Mouse (Mus musculus): Measurements from ENCODE around the gene Amz1.

Amz1 gene

DNA sequence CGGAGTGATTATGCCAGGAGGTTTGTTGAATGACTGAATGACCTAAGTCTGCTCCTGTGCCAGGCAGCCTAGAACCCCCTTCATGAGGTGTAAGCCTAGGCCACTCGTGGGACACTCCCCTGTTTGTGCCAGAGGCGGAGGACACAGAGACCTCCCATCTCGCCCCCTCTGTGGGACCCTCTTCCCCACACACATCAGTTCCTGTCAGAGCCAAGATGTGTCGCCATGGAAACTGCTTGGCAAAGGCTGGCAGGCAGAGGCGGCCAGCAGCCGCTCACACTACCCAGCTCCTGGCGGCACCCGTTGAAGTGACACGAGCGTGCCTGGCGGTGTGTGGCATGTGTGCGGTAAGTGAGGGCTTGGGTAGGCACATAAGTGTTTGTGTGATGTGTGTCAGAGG is at the start of gene Amz1:
Gene Amz1 (plus strand): TSS at position 306 of the 400 bp plus-strand sequence.
- in situ Hi-C loops (cut with MboI; ENCODE audit: low sequenced_read_pairs): no loop called here

DNA sequence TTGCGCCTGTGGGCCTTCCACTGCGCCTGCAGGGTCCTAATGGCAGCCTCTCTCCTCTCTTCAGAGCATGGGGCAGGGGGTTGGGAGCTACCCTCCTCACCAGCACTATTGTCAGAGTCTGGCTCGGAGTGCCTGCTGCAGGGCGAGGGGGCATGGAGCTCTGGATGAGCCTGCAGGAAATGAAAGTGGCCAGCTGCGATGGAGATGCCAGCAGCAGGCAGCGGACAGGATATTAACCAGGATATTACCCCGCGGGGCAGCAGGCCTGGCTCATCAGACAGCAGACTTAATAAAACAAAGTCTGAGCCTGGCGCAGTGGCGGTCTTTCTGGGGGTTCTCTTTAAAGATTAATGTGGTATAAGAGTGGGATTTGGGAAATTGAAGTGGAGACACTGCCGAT is 48.8 kb upstream of the Amz1 start:
- in situ Hi-C loops (cut with MboI; ENCODE audit: low sequenced_read_pairs): no loop called here

DNA sequence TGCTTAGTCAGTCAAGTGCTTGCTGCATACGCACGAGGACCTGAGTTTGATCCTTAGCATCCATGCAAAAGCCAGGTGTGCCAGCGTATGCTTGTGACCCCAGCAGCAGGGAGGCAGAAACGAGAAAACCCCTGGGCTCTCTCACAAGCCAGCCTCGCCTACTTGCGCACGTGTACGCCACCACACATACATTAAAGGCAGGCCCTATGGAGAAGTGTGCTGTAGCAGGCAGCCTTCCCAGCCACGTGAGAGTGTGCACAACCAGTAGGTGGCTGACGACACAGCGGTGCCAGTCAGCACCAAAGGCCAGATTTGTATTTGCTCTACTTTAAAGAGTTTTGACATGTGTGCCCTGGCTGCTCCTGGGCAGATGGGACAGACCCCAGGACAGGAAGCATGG is 48.3 kb upstream of the Amz1 start:
- in situ Hi-C loops (cut with MboI; ENCODE audit: low sequenced_read_pairs): no loop called here

DNA sequence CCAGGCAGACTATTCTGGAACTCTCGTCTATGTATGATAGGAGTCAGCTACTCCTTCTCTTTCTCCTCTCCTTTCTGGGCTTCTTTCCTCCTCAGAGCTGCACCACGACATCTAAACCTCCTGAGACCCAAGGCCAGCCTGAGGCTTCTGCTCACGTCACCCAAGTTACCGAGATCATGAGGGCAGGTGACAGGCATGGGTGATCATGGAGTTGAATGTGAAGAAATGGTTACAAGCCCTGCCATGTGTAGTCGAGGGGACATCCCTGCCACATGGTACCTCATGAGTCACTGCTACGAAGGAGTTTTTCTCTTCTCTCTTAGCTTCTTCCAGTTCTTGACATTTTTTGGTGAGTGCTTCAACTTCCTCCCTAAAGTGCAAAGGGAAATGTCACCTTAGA is 46.8 kb upstream of the Amz1 start:
- in situ Hi-C loops (cut with MboI; ENCODE audit: low sequenced_read_pairs): no loop called here

DNA sequence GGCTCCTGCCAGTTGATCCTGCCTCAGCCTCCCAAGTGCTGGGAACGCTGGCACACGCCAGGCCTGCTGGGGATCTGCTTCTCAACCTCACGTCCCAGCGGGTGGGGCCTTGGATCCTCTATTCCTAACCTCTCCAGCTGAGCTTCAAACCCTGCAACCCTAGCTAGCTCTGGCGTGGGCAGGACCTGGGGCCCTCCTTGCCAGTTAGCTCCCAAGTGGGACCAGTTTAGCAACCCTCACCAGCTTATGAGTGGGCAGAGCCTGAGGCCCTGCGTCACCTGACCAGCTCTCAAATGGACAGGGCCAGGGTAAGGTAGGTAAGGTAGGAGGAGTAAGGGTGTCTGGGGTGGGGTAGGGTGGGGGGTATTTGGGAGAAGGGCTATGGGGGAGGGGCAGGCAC is 43.9 kb upstream of the Amz1 start:
- in situ Hi-C loops (cut with MboI; ENCODE audit: low sequenced_read_pairs): no loop called here

DNA sequence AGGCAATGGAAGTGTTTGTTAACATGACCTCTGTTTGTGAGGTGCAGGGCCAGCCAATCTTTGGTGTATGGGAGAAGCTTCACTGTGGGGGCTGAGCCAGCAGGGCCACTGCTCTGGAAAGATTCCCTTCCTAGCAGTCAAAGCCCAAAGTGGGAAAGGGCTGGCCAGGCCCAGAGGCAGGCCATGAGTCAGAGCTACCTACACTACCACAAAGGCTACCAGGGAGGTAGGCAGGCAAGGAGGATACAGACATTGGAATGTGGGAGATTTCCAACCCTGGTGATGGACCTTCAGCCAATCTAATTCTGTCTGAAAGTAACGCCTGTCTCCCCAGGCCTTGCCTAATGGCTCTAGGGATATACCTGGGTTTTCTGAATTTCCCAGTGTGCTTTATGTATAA is 43.0 kb upstream of the Amz1 start:
- in situ Hi-C loops (cut with MboI; ENCODE audit: low sequenced_read_pairs): no loop called here

DNA sequence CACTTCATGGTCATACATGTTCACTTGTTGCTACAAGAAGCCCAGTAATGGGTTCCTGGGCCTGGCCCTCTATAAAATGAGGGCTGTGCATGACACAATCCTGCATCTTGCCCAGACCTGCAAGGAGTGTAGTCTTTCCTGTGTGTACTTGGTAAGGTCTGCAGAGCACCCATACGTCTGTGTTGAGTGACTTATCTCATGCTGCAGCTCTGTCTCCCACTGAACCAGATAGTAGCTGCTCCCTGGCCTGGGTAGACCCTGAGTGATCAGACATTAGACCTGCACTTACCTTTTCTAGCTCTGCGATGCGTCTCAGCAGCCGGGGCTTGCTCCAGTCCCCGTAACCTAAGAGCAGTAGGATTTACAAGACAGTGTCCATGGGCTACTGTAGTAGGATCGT is 41.8 kb upstream of the Amz1 start:
- in situ Hi-C loops (cut with MboI; ENCODE audit: low sequenced_read_pairs): no loop called here

DNA sequence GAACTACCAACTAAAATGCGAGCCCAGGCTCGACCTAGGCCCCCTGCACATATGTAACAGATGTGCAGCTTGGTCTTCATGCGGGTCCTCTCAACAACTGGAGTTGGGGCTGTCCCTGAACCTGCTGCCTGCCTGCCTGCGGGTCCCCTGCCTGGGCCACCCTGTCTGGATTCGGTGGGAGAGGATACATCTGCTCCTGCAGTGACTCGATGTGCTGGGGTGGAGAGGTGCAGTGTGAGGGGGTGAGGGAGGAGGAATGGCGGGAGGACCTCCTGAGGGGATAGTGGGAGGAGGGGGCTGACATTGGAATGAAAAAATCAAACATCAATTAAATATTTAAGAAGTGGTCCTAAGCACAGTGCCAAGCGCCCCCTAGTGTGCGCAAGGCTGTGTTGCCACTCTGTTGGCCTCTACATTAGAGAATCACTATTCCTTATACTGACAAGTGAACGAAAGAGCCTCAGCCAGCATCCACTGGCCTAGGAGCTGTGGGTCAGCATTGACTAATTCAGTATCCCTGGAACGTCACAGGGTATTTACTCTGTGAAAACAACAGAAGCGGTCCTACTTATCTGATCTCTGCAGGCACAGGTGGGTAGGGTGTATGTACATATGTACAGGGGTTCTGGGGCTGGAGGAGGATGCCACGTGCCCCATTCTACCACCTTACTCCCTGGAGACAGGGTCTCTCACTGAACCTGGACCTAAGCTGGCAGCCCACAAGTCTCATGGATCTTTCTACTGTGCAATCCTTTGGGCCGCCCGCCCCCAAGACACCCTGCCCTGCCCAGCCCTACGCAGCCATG is 39.4 kb upstream of the Amz1 start:
- in situ Hi-C loops (cut with MboI; ENCODE audit: low sequenced_read_pairs): no loop called here

DNA sequence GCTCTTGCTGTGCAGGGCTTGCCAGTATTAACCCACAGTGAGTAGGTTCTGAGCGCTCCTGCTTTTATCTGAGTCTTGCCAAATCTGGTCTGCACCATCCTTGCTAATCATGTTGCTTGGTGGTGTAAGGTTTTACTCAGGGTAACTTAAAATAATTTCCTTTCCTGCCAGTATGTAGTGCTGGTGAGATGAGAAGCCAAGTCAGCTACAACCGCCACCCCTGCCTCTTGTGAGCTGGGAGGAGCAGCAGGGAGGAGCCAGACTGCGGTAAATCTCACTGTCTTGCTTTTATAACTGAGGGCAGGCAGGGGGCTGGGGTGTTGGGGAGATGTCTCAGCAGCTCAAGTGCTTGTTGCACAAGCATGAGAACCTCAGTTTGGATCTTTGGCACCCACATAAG is 35.5 kb upstream of the Amz1 start:
- in situ Hi-C loops (cut with MboI; ENCODE audit: low sequenced_read_pairs): no loop called here

DNA sequence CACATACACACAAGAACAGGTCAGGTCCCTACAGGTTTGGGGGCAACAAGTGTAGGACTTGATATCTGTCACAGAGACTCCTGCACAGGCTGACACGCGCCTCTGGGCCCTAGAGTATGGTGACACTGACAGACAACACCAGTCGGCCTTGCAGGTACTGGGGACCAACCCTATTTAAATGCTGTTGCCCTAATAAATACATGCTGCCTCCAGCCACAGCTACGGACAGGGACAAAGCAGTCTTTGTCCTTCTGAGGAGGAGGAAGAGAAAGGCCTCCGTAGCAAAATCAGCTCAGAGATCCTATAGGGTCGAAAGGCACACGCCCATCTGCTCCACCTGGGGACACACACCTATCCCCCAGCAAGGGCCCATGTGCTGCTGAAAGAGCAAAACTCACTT is 27.9 kb upstream of the Amz1 start:
- in situ Hi-C loops (cut with MboI; ENCODE audit: low sequenced_read_pairs): no loop called here

DNA sequence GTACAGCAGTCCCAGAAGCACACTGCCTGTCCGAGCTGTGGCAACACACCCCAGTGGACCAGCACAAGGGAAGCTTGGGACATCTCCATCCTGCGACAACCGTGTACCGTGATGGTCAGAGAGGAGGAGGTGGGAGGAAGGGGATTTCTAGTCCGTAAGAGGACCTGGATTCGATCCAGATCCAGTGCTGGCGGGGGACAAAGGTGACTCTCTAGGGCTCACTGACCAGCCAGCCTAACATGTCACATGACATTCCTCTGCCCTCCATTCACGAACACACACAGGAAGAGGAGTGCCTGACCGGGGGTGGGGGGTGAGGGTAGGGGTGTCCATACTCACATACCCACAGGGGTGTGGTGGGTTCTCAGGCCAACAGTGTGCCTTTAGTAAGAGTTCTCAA is 24.2 kb upstream of the Amz1 start:
- in situ Hi-C loops (cut with MboI; ENCODE audit: low sequenced_read_pairs): no loop called here

DNA sequence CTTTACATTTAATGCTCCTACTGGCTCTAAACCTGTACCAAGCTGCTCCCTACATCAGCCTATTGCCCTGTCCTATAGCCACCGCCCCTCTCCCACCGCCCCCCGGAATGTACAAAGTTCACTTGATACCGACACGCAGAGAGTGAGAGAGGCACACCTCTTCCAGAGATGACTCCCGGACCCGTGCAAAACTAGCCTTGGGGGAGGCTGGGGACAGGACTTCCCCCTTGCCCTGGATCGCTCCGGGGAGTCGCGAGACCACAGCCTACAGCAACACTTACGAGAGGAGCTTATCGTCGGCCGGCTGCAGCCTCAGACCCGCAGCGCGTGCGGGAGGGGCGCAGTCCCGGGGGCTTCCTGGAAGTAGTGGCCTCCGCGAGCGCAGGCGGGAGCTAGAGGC is 22.3 kb upstream of the Amz1 start:
- in situ Hi-C loops (cut with MboI; ENCODE audit: low sequenced_read_pairs): no loop called here

DNA sequence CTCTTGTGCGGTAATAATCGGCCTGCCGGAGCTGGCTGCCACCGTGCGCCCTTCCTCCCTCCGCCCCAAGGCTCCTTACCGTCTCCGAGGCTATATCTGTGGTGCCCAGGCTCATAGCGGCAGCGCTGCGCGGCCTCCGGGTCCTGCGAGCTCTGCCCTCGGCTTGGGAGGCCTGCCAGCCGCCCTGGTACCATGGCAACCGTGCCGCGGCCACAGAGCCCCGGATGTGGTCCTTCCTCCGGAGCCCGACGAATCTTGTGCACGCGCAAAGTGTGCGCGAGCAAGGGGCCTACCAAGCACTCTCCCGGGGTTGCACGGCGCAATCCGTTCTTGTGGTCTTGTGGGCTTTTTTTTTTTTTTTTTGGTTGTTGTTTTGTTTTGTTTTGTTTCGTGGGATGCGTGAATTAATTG is 21.8 kb upstream of the Amz1 start, which contains the start of gene Iqce:
Gene Iqce (minus strand): TSS at position 276 of the 411 bp plus-strand sequence.
- in situ Hi-C loops (cut with MboI; ENCODE audit: low sequenced_read_pairs): no loop called here

DNA sequence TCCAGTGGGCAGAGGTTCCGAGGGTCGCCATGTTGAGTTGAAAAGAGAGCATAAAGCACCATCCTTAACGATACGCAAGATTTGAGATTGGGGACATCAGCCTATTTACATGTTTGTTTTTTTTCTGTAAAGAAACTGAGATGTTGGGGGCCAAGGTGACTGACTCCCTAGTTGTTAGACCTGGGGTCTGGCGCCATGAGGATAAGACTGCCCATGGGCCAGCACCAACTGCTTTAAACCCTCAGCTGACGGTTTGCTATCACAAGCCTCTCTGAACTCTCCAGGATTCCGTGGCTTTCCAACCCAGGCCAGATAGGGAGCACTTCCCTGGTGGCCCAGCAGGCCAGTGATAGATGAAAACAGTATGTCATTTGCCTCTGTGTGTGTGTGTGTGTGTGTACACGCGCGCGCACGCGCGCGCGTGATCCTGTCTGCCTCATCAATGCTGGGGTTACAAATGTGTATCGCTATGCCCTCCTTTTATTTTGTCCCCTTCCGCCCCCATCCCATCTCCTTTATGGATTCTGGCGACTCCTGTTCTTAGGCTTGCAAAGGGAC is 21.2 kb upstream of the Amz1 start:
- in situ Hi-C loops (cut with MboI; ENCODE audit: low sequenced_read_pairs): no loop called here

DNA sequence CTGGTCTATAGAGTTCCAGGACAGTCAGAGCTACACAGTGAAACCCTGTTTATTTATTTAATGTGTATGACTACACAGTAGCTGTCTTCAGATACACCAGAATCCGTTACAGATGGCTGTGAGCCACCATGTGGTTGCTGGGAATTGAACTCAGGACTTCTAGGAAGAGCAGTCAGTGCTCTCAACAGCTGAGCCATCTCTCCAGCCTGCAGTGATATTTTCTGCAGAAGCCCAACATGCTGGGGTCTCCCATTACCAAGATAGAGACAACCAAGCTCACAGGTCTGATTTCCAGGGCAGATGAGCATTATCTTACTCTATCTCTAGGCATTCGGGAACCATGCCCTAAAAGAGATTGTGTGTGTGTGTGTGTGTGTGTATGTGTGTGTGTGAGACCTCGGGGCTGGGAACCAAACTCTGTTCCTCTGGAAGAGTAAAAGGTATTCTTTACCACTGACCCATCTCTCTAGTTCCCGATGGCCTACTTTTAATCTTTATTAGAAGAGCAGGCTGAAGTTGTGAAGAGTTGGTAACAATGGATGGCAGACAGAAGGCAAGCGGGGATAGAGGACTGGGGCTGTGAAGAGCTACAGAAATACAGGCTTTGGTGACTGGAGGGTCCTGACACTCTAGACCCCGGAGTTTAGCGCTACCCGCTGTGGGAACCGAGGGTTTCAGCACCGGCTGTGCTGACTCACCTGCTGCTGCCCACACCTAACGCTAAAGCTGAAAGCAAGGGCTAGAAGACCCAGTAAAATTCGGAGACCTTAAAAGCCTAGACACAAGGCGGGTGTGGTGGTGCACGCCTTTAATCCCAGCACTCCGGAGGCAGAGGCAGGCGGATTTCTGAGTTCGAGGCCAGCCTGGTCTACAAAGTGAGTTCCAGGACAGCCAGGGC is 20.2 kb upstream of the Amz1 start:
- in situ Hi-C loops (cut with MboI; ENCODE audit: low sequenced_read_pairs): no loop called here

DNA sequence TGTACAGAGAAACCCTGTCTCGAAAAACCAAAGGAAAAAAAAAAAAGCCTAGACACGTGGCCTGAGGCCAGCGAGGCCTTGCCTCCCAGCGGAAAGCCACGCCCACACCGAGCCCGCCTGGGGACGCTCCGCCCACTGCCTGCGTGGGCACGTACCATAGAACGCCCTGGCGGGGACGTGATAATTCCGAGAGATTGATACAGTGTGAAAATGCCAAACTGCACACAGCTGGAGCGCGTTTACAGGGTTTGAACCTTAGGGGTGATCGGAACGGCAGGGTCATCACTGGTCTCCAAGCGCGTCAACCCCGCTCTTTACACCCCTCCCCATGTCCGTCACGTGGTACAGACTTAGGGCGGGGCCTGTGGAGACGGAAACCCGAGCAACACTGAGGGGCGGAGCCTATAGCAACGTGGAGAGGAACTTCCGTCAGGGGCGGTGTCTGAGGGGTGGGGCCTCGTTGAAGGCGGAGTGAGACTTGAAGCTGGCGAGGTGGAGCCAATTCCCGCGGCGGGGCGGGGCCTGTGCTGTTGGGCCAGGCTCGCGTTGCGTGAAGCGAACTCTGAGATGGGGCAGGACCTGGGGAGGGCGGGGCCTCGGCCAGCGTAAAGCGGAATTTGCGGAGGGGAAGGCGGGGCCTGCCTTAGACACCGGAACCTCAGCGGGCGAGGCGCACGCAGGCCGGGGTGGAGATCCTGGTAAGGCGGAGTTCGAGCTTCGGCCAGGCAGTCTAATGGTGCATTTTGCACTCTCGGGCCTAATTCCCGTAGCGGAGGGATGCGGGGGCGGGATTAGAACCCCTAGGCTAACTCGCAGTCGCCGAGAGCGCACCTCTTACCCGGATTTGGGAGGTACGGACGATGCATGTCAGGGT is 19.3 kb upstream of the Amz1 start, which contains the start of gene Brat1:
Gene Brat1 (plus strand): TSS at position 634 of the 874 bp plus-strand sequence.
- in situ Hi-C loops (cut with MboI; ENCODE audit: low sequenced_read_pairs): no loop called here

DNA sequence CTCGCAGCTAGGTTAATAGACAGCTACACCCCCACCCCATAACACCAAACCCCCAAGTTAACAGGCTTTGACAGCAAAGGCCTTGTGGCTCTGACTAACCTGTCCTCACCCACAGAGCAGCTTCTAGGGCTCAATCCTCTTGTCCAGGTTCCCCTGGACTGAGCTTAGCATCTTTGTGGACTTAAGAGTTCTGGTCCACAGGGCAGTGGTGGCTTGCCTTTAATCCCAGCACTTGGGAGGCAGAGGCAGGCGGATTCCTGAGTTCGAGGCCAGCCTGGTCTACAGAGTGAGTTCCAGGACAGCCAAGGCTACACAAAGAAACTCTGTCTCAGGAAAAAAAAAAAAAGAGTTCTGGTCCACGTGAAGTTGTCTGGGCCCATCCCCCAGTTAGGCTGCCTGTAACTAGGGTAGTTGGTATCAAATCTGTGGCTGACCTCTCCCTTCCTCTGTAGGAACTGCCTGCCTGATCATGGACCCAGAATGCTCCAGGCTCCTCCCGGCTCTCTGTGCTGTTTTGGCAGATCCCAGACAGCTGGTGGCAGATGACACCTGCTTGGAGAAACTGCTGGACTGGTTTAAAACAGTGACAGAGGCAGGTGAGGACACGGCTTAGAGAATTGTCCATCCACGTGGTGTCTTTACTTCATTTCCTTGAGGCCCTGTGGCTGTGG is 18.3 kb upstream of the Amz1 start:
- in situ Hi-C loops (cut with MboI; ENCODE audit: low sequenced_read_pairs): no loop called here

DNA sequence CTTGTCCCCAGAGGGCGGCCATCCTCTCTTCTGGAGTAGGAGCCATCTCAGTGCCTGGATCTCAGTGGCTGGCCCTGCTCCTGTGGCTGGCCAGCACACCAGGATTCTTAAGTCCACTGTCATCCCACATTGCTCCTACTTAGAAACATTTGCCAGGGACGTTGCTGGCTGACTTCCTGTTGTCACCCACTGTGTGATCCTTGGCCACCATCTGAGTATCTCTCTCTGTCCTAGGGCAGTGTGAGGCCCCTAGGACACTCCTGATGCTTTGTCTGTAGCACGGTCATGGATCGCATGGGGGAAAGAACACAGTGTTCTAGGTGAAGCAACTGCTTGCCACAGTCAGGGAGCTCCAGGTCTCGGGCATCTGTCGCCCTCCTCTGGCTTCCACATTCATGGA is 13.6 kb upstream of the Amz1 start:
- in situ Hi-C loops (cut with MboI; ENCODE audit: low sequenced_read_pairs): no loop called here

DNA sequence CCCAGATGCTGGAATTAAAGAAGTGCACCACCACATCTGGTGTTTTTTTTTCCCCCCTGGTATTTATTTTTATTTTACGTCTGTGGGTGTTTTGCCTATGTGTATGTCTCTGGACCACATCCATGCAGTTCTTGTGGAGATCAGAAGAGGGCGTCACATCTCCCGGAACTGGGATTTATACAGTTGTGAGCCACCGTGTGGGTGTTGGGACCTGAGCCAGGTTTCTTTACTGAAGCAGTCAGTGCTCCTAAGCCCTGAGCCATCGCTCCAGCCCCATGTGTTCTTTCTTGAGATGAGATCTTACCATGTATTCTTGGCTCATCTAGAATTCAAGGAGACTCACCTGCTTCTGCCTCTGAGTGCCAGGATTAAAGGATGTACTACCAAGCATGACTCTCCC is 12.9 kb upstream of the Amz1 start:
- in situ Hi-C loops (cut with MboI; ENCODE audit: low sequenced_read_pairs): no loop called here

DNA sequence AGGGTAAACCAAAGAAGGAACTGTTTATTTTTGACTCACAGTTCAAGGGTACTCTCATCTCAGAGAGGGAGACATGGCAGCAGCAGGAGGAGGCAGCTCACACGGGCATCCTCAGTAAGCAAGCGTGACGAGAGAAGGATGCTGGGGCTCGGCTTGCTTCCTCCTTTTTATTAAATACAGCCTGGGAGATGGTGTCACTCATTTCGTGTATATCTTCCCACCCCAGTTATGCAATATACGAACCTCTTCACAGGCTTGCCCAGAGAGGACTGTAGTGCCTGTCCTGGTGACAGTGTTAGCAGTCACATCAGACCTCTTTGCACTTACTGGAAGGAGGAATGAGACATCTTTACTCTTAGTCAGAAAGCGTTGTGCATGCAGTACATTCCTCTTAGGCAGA is 3.2 kb upstream of the Amz1 start:
- in situ Hi-C loops (cut with MboI; ENCODE audit: low sequenced_read_pairs): no loop called here

Data from CH12F3 (cell line).